Mouse (Mus musculus) liver, embryonic 11.5 days (tissue): ENCODE data around the gene Tsen15. TPM values are rescaled to one million over a fixed set of nuclear protein-coding genes. Genes with fewer than 3 reads are reported as not detected.

Experiments
- ATAC-seq: fragments of 200-750 bp; cut with Nextera tagmentation; replicated peaks from 2 replicates; pipeline ENCODE4 v1.8.0; 2017; ENCODE audit warnings: moderate number of reproducible peaks, mild to moderate bottlenecking, moderate TSS enrichment, moderate library complexity; ENCODE audit not compliant: low FRiP score
- DNase-seq: peaks from one replicate; pipeline ENCODE4 v3.0.0-alpha.2; 2017; ENCODE audit warnings: low spot score
- H3K27ac ChIP-seq: fragments of 300-500 bp; sonication (generic); 2 replicates; pipeline ENCODE4 v1.5.1; 2014; ENCODE audit warnings: mild to moderate bottlenecking, low read depth, low read length, control low read depth
- H3K27me3 ChIP-seq: fragments of 300-500 bp; sonication (generic); replicated peaks from 2 replicates; pipeline ENCODE4 v1.6.1; 2014; ENCODE audit warnings: low read length, mixed read lengths; ENCODE audit not compliant: control insufficient read depth, insufficient read depth
- H3K36me3 ChIP-seq: fragments of 300-500 bp; sonication (generic); 2 replicates; pipeline ENCODE4 v1.6.1; 2014; ENCODE audit warnings: mild to moderate bottlenecking, low read length, moderate library complexity, mixed read lengths; ENCODE audit not compliant: control insufficient read depth, insufficient read depth
- H3K4me1 ChIP-seq: fragments of 300-500 bp; sonication (generic); replicated peaks from 2 replicates; pipeline ENCODE4 v1.6.1; 2014; ENCODE audit warnings: low read length, mixed read lengths; ENCODE audit not compliant: control insufficient read depth, insufficient read depth
- H3K4me2 ChIP-seq: fragments of 300-500 bp; sonication (generic); 2 replicates; pipeline ENCODE4 v1.6.1; 2014; ENCODE audit warnings: mild to moderate bottlenecking, control low read depth, moderate library complexity
- H3K4me3 ChIP-seq: fragments of 300-500 bp; sonication (generic); 2 replicates; pipeline ENCODE4 v1.5.1; 2014; ENCODE audit warnings: low read depth, low read length, control low read depth
- H3K9ac ChIP-seq: fragments of 300-500 bp; sonication (generic); 2 replicates; pipeline ENCODE4 v1.6.1; 2014; ENCODE audit warnings: low read depth, low read length, control low read depth
- H3K9me3 ChIP-seq: fragments of 300-500 bp; sonication (generic); 2 replicates; pipeline ENCODE4 v1.6.1; 2016; ENCODE audit warnings: low read length, inconsistent platforms, mixed read lengths; ENCODE audit not compliant: control insufficient read depth
- WGBS: fragments of 180-500 bp; shearing (Covaris S2); extraction: QIAGEN DNeasy Blood & Tissue Kit; methylation state at CpG from one replicate; pipeline ENCODE4 v1.1.7; 2014; 5-methylcytosine and 5-hydroxymethylcytosine counted together
- polyA plus RNA-seq: library from polyadenylated mRNA; unstranded; fragments of >200 nt; fragmentation: Nextera tagmentation; extraction: Ambion mirVana; gene quantifications from 2 replicates; pipeline ENCODE4 v1.2.1, GENCODE M21; 2014

Tsen15 gene
- polyA plus RNA-seq, 1 experiment from 2014 or later, result 74.8 TPM

- H3K9ac ChIP-seq, result no peak overlapping the region
- no peak overlapping the region for H3K4me2 ChIP-seq
- H3K9me3 ChIP-seq, result no peaks in the 10 kb centered on the region
- DNase-seq, result no peak
- no peaks in the 10 kb centered on the region for H3K27me3 ChIP-seq
- 67% methylated on average over 13 of the region's 13 CpGs for WGBS
- H3K4me1 ChIP-seq, result no peaks in the 10 kb centered on the region; the same call in 1 of the 2 replicates
- H3K36me3 ChIP-seq, result no peaks in the 10 kb centered on the region
- H3K4me3 ChIP-seq, result no peak overlapping the region
- no peak for ATAC-seq
- no peak overlapping the region for H3K27ac ChIP-seq
These were observed 18.0 kb downstream of the Tsen15 start for GRCm38 (mm10) chr1:152368311-152369088.

DNA sequence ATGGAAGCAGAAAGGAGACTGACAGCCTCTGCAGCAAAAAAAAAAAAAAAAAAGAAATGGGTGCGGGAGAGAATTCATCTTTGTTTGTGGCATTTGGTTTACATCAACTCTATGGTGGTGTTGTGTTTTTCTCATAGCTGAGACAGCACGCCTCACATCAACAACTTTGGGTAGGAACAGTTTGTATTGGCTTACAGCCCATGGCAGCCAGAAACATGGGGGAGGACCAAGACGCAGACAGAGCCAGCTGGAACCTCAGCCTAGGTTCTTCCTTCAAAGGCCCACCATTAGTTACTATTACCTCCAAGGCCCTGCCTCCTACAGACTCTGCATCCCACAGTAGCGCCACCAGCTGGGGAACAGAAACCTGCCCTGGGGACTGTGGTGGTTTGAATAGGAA lies 29.8 kb downstream of the Tsen15 start:
- Histone ChIP-seq H3K9ac (no peak overlapping the region), H3K9me3 (no peaks in the 10 kb centered on the region), H3K4me2 (no peak overlapping the region), H3K27me3 (no peaks in the 10 kb centered on the region), H3K4me1 (no peaks in the 10 kb centered on the region), H3K27ac (no peak overlapping the region), H3K4me3 (no peak overlapping the region), H3K36me3 (no peaks in the 10 kb centered on the region)
- WGBS, result 81% methylated on average over 4 of the region's 4 CpGs
- DNase-seq, result no peak
- no peak for ATAC-seq

GRCm38 (mm10) chr1:152347946-152348345 lies 38.5 kb downstream of the Tsen15 start:
- no peak for ATAC-seq
- DNase-seq, result no peak
- H3K9ac ChIP-seq, result no peak overlapping the region
- H3K36me3 ChIP-seq, result no peaks in the 10 kb centered on the region
- H3K4me1 ChIP-seq, result no peaks in the 10 kb centered on the region
- H3K4me2 ChIP-seq, result no peak overlapping the region
- no peaks in the 10 kb centered on the region for H3K9me3 ChIP-seq
- H3K27me3 ChIP-seq, result no peaks in the 10 kb centered on the region
- H3K27ac ChIP-seq, result no peak overlapping the region
- no peak overlapping the region for H3K4me3 ChIP-seq

DNA sequence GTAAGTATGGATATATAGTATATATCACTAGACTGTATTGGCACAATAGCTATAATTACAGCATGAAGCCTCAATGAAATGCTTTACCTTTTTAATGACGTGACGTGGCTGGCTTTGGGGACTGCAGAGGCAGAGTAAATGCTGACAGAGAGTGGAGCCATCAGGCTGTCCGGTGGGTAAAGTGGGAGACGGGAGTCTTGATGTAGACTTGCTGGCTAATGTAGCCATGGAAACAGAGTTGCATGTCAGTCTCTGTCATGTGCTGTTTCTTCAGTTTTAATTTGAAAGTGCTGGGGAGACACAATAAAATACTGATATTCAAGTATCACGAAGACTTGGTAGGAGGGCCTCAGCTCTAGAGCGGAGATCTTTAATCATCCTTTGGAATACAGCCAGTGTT lies 62.5 kb downstream of the Tsen15 start:
- 84% methylated on average over 6 of the region's 6 CpGs for WGBS
- ATAC-seq (no peak), DNase-seq (no peak)
- H3K9ac ChIP-seq, result no peak overlapping the region
- H3K4me2 ChIP-seq, result no peak overlapping the region
- no peaks in the 10 kb centered on the region for H3K27me3 ChIP-seq
- H3K9me3 ChIP-seq, result no peaks in the 10 kb centered on the region
- H3K4me1 ChIP-seq, result no peaks in the 10 kb centered on the region
- H3K36me3 ChIP-seq, result no peaks in the 10 kb centered on the region
- H3K4me3 ChIP-seq, result no peak overlapping the region
- H3K27ac ChIP-seq, result no peak overlapping the region

Other genes with a start within 250 kb of the Tsen15 start
- gene Colgalt2, start 13.1 kb upstream of the Tsen15 start, polyA plus RNA-seq, result 1.3 and 1.7 TPM in 2 replicates